Mouse (Mus musculus) gastrocnemius, postnatal 25 days (tissue): ENCODE measurements at regions not wholly inside any gene's neighbourhood (a gene's known extent, or its start where the extent isn't known, plus 50 kb on each side); places are given as distances from the start of the nearest gene placed in this dataset.

Source experiments
- DNase-seq: peaks from one replicate; pipeline ENCODE4 v3.0.0; 2022

DNA sequence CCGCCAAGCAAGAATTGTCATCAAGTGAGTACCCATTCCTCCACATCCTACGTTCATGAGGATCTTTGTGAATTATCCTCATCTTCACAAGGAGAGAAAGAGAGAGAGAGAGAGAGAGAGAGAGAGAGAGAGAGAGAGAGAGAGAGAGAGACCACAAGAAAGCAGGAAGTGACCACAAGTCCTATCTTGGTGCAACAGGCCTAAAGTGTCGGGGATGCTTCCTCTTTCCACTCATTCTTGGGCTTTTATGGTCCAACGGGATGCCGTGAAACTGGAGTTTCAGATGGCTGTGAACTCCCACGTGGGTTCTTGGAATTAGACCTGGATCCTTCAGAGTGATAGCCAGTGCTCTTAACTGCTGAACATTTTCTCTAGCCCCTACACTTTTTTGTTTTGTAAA is 53.1 kb upstream of the Rai14 start:
- DNase-seq = no peak

DNA sequence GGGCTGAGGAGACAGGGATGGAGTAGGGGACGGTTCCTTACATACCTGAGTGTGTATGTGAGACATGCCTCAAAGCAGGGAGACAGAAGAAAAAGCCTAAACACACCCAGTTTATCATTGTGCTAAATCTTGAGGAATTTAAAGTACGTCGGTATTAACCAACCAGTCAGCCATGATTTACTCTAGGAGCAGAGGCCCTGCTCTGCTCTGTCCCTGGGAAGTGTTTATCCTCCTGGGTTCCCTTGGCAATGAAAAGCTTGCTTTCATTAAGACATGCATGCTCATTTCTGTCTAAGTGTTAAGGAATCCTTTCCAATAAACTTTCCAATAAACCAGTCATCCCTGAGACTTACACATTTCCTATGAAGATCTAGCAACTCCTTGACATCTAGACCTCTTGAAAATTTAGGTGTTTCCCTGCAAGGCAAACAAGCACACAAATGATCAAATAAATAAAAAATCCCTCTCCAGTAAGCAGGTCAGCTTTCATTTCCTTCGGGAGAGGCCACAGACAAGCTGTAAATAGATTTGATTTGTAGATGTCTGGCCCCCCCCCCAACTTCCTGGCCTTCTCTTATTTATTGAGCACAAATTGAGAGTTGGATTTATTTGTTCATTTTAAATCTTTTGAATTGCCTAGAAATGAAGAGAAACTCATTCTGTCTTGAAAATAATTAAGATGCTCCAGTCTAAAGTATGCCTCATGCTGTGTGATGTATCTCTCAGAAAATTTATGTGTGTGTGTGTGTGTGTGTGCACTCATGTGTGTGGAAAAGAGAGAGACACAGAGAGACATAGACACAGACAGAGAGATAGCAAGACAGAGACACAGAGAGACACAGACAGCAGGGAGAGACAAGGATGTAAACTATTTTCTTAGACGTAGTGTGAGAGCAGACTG is 56.2 kb upstream of the Rai14 start:
- DNase-seq = no peak

DNA sequence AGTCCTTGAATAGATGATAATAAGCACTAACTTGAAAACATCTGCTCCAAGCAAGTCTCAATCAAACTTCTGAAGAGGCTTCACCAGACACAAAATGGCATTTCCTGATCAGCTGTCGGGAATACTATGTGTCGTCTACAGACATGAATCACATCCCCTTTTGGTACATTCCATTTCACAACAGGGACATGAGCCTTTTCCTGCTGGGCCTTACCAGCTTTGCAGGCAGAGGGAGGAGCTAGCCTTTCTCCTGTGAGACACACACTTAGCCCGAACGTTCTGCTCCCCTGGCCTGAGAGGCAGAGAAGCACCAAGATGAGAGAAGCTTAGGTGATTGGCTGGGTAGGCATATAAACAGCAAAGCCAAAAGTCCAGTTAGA is 56.9 kb upstream of the Rai14 start:
- DNase-seq = no peak

DNA sequence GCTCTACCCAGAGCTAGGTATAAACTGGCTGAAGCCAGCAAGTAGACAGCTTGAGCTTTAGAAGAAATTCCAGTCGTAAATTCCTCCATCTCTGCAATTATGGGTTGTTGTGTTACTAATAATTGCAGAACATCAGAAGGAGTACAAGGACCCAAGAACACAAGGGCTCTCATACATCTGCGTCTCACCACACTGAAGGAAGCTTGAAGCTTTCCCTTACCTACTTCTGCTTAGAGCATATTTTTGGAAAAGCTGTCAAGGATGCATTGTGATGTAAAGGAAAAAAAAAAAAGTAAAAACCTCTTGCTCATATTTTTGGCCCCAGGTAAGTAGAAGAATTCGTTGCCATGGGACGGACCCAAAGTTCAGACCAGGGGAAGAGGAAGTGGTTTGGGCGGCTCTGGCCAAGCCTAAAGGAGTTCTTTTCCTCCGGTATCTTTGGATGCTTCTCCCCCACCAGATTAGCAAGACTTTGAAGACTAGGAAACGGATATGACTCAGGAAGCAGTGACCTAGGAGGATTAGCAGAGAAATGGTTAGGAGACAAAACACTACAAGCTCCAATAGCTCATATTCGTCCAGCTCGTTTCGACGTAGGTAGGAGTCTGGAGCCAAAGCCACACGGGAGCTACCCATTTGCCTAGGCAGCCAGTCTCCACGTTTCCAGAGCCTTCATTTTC is 65.7 kb upstream of the Rai14 start:
- no peak for DNase-seq

DNA sequence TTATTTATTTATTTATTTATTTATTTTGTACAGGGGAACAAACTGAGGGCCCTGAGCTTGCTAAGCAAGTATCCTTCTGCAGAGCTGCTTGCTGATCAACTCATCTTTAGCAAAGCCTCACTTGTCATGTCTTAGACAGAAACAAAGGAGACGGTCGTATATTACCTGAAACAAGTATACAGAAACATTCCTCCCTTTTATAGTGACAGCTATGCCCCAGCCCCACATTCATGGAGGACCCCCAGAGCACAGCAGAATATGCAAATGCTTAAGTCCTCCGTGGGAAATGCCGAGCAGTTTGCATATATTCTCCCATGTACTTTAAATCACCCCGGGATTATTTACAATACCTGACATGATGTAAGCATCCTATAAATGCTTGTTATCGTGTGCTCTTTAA is 74.9 kb upstream of the Rai14 start:
- no peak for DNase-seq

DNA sequence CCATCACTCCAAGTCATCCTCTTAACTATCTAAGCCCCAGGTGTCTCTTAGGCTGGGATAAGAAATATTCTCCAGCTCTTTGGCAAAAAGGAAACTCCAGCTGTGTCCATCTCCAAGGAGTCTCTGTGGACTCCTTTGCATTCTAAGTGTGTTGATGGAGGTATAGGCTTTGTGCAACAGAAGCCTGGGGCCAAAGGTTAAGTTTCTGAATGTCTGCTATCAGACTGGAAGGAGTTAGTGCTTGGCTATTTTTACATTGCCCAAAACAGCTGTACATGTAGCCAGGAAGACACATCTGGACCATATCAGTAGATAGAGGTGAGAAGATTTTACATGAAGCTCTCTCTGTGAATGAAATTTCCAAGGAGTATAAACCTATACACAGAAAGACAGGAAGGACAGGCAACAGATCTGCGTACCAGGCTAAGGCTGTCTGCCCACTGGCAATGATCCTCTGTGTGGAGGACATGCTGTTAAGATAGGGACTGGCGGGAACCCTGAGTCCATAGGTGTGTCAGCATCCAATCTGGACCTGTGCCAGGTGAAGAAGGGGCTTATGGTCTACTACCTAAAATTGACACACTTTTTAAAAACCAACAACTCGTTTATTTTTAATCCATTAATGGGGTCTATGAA is 76.6 kb upstream of the Rai14 start:
- no peak for DNase-seq

DNA sequence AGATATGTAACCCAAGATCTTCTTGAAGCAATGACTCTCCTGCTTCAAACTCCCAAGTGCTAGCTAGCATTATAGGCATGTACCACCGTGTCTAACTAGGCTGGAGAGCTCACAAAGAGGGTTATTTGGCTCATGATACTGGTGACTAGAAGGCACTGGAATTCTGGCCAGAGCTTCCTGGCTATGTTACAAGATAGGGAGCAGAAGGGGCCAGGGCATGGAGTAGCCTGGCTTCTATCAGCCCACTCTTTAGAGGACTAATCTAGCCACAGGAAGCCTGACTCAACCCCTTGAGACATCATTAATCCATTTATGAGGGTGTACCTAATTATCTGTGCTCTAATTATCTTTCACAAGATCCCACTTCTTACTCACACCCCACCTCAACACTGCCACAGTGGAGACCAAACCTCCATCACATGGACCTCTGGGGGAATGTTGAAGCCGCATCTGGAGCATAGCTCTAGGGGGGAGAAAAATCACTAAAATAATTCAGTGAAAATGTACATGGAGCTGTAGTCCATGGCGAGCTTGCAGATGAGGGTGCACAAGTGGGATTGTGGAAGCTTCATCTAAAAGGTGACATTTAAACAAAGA is 77.2 kb upstream of the Rai14 start:
- no peak for DNase-seq

DNA sequence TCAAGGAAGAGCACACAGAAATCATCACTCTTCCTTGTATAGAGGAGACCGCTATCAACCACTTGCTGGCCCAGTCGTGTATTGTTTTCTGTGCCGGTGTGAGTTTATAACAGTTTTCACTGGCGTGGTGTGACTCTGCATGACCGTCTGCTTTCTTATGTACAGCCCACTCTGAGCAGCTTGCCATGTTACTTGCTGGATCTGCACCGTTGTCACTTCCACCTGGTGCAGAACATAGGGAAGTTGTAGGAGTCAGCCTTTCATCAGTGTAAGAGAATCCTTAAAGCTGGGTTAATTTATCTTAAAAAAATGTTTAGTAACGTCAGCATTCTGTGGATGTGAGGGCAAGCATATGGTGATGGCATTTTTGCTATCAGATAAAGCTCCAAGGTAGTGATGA is 77.7 kb upstream of the Rai14 start:
- DNase-seq = no peak

DNA sequence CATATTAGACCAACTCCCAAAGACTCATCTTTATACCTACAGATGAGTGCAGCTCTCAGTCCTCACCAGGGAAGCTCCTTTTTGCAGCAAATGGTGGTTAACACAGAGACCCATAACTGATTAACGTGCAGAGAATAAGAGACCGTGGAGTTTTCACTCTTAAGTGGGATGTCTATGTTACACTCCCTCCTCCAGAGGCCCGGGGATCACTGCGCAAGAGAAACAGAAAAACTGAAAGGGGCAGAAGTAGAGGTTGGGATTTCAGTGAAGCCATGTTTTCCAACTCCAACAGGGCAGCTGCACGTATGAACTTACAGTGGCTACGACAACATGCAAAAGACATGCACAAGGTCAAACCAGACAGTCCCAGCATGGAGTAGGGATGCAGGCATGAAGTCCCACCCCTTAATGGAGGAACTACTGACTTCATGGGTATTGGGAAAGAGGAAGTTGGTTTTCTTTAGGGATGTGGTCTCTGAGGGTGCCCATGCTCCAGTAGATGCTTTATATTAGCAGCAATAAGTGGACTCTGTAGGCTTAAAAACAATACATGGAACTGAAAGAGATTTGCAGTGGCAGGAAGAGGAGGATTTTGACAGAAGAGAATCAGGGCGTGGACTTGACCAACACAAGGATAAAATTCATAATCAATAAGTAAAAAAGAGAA is 80.8 kb upstream of the Rai14 start:
- DNase-seq = no peak

DNA sequence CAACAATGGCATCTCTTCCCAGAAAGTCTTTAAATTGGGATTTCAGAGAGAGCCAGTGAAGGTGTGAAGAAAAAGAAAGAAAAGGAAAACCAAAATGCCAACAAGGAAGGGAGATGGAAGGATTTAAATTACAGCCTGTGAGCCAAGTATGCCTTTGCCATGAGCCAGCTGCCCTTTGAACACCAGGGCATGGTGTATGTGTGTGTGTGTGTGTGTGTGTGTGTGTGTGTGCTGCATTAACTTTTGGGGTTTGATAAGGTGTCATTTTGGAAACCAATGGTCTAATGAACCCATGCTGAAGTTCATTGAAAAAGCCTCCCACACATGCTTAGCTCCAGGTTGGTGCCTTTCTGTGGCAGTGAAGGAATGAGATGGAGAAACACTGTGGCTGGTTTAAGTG is 85.2 kb upstream of the Rai14 start:
- no peak for DNase-seq

DNA sequence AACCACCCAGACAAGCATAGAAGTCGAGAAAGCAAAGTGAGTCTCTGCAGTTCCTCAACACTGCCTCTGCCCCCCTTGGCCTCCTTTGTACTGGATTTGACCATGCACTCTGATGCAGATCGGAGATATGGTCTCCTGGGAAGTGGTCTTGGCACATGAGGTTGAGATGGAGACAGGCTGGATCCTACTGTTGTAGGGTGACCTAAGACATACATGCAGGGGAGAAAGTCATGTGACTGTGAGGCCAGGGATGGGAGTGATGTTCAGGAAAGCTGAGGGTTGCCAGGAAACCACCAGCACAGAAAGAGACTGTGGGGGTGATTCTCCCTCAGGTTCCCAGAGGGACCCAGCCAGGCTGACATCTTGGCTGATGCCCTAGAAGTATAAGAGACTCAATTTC is 99.8 kb upstream of the Rai14 start:
- DNase-seq = no peak

DNA sequence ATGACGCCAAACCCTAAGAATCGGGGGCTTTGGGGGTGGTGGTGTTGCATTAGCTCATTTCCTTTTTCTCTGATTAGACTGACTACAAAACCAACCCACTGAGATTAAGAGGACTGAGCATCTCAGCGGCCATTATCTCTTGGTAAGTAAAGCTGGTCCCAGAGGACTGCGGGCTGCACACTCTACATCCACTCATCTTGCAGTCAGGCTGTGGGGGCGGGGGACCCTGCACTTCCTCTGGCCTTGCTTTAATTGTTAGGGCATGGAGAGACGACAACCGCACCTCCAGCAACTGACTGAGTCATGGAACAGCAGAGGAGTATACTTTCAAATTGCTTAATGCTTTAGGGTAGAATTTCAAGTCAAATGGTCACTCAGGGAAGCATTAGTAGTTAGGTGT is 100.3 kb upstream of the Rai14 start:
- no peak for DNase-seq

DNA sequence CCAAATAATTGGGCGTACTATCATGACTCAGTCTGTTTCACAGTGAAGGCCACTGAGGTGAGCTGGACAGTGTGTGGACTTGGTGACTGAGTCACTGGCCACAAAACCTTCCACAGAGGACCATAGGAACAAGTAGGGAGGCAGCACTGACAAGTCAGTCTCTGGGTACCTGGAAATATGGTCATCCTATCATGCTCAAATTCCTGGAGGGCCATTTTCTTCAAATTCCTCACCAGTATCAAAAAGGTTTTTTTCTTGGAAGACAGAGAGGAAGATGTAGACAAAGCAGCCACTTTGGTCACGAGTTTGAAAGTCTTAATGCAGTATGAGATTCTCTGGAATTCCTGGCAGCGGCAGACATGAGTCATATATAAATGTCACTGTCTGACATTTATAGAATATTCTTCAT is 101.8 kb upstream of the Rai14 start:
- DNase-seq = no peak

DNA sequence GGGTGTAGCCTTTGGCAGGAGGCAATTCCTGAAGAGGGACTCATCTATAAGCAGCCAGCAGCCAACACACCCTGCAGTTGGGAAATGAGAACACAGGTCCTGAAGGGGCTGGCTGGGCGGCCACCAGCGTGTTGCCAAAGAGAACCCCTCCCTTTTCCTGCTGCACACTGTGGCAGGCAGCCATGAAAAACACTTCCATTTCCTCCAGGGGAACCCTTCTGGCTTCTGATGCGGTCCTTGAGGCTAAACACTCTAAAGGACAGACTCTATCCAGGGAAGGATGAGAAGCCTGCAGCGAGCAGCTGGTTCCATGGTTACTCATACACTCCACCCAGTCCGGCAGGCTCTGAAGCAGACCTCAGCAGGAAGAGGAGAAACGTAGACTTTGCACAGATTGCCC is 103.8 kb upstream of the Rai14 start:
- peak; percentile 82 for DNase-seq

DNA sequence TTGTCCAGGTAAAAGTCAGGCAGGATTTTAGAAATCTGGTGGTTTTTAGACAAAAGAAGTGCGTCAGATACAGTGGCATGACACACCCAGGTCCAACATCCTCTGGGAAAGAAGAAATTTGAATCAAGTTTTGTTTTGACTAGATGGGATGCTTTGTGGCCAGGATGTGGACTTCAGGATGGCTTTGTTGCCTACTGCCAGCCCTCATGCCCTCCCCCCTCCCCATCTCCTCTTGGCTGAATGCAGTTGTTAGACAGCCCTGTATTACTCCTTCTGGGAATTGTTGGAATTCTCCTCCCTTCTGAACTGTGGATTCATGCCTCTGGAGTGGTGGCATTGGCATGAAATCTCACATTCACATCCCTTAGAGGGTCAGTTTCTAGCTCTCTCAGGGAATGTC is 104.3 kb upstream of the Rai14 start:
- DNase-seq = no peak

DNA sequence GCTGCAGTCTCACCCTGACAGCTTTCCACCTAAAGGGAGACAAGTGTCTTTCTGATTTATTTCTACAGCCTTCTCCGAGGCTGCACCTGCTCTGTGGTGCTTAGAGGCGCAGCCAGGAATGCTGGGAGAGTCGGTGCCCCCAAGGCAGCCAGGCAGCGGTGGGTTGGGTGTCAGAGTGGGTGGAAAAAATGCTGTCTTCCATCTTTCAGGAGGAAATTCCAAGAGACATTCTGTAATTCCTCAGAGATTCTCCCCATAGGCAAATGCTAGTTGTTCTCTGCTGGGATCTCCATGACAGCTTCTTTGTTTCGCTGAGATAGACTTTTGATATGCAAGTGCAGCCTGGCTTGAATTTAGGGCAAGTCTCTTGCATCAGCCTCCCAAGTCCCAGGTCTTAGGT is 109.5 kb upstream of the Rai14 start:
- DNase-seq = no peak

DNA sequence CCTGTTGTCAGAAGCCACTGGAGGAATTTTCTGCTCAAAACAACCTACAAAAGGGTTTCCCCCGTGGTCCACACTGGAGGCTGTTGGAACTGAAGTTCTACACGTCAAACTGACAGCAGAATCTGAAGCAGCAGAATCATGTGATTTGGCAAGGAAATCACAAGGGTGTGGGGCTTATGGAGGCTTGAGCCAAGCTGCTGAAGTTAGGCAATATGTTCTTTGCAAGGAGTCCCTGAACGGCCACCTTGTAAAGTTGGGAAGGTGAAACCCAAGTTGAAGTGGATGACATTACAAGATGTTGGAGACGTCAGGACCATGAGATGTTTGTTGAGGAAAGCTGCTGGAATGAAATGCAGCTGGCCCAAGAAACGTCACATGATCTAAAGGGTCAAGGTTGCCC is 115.2 kb upstream of the Rai14 start:
- DNase-seq = no peak

DNA sequence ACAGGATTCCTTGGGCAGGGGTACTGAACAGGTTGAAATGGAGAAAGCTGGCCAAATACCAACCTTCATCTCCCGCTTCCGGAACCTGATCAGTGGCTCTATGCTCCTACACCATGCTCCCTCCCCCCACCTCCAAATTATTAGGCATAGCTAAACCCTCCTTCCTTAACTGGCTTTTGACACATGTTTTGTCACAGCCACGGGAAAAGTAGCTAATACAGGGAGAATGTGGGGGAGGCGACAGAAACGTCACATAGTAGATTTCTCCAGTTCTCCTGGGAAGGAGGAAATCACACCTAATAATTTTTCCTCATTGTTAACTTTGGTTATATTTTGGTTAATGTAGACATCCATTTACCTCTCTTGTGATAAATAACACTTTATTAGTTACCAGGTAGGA is 116.1 kb upstream of the Rai14 start:
- DNase-seq = no peak

DNA sequence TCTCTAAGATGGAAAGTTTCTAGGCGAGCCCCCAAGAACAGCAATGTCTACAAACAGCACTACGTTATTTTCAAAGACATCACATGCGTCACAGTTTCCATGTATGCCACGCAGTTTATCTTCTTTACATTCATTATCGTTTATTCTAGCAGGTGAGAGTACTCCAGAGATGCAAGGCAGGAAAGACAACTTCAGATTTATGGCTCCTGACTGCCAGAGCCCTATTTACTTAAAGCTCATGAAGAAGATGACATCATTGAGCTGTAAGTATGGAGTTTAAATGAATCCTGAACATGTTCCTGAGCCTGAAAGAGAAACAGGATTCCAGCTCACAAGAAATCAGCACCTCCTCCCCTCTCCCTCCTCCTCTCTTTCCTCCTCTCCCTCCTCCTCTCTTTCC is 116.7 kb upstream of the Rai14 start:
- no peak for DNase-seq

DNA sequence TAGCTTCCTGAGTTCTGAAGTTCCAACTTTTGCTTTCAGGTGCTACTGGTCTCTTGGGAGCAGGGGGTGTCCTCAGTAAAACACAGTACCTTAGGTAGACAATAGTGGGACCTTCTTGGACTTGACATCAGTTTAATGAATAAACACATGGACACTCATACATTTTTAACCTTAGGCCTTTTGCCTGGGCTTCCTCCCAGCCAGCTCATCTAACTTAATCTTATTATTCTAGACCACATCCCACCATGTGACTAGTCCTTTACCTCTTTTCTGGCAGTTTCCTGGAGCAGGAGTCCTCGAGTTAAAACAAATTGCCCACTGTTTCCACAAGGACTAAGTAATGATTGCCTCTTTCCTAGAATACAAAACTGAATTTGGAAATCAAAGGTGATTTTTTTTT is 117.9 kb upstream of the Rai14 start:
- DNase-seq = no peak

DNA sequence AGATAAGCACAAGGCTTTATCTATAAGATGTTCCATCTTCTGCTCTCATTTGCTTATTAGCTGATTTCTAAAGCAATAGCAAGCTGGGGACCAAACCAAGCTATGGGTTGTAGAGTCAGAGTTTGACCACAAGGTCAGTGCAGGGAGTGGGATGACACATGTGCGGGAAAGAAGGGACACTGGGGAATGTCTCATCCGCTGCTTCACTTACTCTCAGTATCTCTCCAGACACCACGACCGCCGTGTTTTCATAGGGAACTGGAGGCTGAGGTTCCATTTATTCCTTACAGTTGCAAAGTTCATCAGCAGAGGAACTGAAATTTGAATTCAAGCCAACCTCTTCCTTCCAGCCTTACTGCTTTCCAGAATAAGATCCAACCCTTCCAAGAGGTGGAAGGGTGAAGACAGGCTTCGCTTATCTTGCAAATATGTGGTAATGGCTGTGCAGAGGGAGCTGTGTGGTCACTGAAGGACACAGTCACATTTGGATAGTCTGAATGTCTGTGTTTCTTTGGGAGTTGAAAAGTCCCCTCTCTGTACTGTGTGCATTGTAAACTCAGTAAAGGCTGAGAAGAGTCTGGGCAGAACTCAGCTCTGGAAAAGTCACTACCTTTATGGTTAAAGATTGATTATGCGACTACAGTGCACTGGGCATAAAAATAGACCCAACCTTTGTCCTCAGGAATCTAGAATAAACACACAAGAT is 118.1 kb upstream of the C1qtnf3 start:
- DNase-seq = no peak
